Mouse (Mus musculus): ENCODE data around the gene Xrcc5.

Xrcc5 gene

DNA sequence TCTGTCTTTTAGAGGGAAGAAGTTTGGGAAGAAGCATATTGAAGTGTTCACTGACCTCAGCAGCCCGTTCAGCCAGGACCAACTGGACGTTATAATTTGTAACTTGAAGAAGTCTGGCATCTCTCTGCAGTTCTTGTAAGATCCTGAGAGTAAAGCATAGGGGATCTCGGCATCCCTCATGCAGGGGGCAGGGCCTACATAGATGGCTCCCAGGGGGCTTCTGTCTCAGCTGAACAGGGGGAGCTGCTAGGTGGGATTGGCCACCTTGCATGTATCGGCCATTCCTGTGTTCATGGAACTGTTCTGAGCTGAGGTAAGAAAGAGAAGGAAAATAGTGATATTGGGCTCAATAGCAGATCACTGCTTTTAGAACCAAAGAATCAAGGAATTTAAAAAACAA lies 8.2 kb downstream of the Xrcc5 start:
- no peak for DNase-seq (ENCODE audit: low read depth, low spot score)

DNA sequence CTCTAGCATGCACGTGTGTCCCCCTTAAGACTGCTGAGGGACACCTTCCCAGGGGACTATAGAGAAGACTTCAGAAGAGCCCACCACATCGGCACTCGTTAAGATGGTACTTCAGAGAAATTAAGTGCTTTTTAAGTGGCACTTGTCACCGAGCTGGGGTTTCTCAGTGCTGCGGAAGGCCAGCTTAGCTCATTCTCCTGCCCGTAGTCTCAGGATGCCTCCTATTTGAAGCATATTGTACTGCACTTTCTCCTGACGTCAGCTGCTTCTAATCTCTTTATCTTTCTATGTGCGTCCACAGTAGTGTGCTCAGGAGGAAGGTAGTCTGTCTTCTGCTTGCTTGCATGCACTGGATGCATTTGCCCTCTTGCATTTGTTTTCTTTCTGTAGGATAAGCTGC lies 9.2 kb downstream of the Xrcc5 start:
- DNase-seq (ENCODE audit: low read depth, low spot score) = no peak

DNA sequence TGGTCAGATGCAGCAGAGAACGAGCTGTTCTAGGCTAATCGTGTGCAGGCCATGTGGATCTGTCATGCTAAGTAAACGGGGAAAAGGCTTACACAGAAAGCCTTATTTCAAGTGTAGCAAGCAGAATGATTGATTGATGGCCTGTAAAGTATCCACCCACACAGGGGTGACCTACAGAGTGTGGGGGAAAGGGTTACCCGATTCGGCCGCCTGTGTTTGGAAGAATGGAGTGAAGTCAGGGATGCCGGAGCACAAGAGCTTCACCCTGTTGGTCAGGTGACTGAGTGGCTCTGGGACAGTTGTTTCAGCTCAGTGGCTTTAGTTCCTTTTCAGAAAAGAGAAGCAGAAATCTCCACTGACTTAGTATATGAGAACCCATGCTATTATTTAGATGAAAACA lies 9.7 kb downstream of the Xrcc5 start:
- DNase-seq (ENCODE audit: low read depth, low spot score) = no peak

DNA sequence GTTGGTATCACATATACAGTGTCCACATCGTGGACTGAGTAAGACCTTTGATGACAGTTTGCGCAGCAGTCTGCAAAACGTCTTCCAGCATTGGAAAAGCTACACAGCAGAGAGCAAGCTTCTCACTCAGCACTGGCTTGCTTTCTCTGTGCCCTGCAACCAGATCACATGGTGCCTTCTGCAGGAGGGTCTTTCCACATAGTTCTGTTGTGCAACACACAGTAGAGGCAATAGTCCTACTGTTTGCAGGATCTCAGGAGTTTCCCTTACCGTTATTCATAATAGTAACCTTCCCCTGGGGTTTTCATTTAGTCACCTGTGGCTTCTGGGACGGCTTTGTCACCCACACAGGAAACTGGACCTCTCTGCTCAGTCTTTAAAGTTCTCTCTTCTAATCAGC lies 13.5 kb downstream of the Xrcc5 start:
- no peak for DNase-seq (ENCODE audit: low read depth, low spot score)

DNA sequence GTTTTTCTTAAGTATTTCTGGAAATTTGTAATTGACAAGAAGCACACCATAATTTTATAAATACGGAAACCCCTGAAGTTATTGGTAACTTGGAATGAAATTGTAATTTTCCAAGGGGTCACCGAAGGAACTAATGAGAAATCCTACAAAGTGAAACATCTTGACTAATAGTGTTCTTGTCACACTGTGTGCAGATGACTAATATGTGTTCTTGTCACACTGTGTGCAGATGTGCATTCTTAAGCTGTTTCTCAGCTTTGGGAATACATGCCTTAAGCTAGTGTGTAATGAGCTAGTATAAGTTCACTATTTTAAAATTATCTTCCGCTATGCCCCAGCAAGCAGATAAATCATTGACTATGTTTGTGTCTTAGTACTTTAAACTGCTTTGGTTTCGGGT lies 16.0 kb downstream of the Xrcc5 start:
- no peak for DNase-seq (ENCODE audit: low read depth, low spot score)

DNA sequence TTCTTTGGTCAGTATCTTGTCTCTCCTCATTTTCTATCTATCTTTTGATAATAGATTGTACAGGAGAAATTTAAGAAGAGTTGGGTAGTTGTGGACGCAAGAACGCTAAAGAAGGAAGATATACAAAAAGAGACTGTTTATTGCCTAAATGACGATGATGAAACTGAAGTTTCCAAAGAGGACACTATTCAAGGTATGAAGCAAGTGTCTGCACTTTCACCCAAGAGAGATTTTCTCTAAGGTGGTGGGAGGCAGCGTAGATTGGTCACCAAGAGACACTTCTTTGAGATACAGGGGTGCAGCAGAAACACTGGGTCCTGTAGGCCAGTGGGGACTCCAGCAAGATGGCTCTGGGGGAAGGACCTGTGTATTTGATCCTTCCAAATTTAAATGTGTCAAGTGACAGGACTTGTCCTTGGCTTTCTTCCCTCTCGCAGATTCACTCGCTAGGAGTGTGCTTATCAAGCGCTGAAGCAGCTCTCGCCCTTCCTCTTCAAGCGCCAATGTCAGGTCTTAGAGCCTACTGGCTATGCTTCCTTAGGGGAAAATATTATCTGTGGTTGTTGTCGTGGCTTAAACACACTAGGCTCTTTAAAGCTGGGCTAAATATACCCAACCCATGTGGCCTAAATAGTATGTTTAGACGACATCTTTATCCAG lies 19.1 kb downstream of the Xrcc5 start:
- DNase-seq (ENCODE audit: low read depth, low spot score) = no peak

DNA sequence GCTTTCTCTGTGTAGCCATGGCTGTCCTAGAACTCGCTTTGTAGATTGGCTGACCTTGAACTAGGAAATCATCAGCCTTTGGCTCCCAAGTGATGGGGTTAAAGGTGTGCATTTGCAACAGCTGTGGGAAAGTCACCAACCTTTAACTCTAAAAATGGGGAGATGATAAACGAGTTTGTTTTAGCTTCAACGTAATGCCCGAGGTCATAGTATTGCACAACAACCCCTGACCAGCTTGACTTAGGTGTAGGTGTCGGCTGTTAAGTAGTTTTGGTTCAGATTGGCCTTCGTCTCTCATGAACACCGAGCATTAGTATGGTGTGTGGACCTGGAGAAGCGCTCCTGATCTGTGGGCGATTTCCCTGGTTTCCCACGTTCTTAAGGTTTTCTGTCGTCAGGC lies 27.6 kb downstream of the Xrcc5 start:
- no peak for DNase-seq (ENCODE audit: low read depth, low spot score)

DNA sequence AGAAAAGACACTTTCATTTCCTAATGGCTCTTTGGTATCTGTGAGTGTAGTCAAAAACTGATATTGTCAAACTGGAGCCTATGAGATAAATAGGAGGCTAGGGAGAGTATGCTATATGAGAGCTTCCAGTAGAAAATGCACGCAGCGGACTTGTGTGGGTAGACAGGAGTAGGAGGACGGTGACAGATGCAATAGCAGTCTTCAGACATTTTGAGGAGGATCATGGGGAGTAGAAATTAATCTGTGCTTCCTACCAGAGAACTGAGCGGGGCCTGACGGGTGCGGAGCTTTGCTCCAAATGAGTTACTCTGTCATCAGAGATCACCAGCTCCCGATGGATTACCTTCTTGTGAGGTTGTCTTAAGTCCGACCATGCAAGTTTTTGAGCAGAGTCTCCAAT lies 29.6 kb downstream of the Xrcc5 start:
- no peak for DNase-seq (ENCODE audit: low read depth, low spot score)

DNA sequence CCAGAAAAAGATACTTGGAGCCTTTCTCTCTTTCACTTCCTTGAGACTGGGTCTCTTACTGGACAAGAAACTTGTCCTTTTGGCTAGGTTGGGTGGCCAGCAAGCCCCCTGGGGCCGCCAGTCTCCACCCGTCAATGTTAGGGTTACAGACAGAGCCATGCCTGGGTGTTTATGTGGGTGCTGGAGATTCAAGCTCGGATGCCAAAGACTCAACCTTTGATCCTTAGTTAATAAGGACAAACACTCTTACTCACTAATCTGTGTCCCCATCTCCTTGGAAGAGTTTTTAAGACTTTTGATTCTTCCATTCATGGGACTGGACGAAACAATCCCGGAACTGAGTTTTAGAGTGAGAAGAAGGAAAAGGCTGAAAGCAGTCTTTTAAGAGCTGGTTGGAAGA lies 31.1 kb downstream of the Xrcc5 start:
- no peak for DNase-seq (ENCODE audit: low read depth, low spot score)

DNA sequence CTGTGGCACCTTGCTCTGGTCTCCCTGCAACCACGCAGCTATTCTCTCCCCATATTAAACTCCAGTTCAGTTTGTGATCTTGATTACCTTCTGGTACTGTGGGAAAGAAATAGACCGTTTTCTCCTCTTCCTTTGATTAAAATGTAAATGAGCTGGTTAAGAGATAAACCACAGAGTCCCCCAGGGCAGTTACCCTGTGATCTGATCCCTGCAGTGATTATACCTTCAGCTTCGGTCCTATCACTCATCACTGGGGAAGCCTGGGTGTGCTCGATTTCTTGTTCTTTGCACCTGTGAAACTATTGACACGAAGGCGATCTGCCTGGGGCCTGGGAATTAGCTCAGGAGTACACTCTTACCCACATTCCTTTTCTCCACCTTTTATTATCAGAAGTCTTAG lies 40.7 kb downstream of the Xrcc5 start:
- DNase-seq (ENCODE audit: low read depth, low spot score) = no peak

DNA sequence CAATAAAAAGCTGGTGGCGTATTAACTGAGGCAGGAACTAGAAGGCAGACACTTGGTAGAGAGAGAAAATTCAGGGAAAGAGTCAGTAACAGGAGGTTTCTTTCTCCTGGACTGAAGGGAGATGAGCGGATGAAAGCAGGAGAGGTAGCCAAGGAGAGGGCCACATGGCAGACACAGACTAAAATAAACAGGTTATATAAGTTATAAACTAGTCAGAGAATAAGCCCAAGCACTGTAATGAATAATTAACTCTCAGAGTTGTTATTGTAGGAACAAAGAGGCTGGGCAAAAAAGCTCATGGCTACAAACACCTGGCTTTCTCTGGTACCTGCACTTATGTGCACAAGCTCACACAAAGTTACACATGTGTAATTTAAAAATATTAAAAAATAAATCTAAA lies 47.6 kb downstream of the Xrcc5 start:
- DNase-seq (ENCODE audit: low read depth, low spot score) = no peak

DNA sequence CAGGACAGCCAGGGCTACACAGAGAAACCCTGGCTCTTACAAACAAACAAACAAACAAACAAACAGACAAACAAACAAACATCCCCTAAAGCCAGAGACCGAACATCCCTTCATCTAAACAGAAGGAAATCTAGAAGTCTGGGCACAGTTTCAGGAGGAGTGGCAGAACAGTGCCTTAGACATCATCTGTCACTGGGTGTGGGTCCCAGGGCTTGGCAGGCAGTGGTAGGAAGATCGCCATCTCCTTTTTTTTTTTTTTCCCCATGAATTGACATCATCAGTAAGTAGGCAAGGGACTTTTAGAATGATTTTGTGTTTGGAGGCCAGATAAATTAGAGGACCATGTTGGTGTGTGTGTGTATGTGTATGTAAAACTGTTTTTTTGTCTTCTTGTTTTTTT lies 51.0 kb downstream of the Xrcc5 start:
- no peak for DNase-seq (ENCODE audit: low read depth, low spot score)

DNA sequence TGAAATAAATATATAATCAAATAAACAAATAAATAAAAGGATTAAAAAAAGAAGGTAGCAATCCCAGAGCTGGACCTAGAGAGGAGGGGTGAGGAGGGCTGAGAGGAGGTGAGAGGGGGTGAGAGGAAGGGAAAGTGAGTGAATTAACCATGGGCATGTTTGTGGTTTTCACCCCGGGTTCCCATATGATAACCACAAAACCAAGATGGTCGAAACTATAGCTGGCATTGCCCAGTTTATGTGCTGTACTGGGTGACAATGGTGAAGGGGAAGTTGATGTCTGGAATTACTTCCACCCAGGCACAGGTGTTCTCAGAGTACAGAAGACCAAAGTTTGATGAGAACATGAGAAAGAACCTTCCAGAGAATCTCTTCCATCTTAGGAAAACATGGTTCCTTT lies 52.2 kb downstream of the Xrcc5 start:
- DNase-seq (ENCODE audit: low read depth, low spot score) = no peak

DNA sequence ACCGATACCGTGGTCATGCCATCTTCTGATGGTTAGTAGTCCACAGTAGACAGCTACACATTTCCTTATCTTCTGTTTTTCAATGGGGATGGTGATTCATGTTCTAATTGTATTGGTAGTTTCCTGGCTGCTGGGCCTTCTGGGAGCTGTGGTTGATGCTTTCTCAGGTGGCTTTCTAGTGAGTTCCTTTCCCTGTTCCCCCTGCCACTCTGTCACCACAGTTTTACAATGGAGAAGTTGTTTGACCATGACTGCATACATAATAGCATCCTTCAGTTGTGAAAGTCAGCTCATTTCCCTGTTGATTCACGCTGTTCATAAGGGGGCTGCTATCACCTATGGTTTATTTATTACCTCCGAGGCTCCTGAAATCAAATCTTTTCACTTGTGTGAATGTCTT lies 53.6 kb downstream of the Xrcc5 start:
- DNase-seq (ENCODE audit: low read depth, low spot score) = no peak

DNA sequence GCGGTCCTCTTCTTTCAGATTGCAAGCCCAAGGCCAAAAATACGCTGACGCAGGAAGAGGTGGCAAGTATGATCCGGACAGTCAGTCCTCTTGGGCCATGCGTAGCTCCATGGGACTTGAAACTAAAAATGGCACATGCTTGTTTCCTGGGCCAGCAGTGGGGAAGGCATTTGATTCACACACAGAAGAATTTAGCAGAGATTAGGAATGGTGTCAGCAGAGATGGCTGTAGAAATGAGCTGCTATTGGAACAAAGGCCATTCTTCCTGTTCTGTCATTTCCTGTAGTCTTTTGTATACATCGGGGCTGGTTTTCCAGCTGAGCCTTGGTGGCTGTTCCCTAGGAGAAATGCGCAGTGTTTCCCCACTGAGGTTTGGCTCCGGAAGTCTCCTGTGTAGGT lies 57.4 kb downstream of the Xrcc5 start:
- peak; percentile 44 for DNase-seq (ENCODE audit: low read depth, low spot score)

DNA sequence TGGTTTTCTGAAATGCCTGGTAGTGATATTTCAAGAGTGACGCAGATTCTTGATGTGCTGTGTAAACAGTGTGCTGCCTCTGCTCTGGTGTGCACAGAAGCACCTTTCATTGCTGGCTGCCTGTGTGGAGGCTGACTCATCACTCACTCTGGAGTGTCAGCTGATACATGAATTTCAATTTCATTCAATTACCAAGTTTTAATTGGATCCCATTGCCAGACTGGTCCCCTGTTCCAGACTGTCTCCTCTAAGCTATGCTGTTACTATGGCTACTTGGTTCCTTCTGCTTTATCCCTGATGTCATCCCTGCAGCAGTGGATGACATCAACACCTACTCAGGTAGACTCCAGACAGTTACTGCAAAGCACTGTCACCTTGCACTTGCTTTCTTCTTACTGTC lies 65.3 kb downstream of the Xrcc5 start:
- no peak for DNase-seq (ENCODE audit: low read depth, low spot score)

DNA sequence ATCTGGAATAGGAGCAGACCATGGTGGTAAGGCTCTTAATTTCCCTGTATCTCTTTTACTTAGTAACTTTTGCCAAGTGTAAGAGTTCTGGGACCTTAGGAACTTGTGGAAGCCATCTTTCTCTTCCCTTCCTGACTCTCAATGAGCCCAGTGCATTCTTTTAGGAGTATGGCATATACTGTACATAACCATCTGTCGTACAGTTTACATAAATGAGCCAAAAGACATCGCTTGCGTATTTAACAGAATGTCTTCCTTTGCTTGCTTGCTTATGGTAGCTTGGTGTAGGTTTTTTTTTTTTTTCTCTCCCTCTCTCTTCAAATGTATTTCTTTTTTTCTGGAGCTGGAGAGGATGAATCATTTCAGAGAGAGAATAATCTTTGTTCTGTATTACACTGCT lies 65.7 kb downstream of the Xrcc5 start:
- no peak for DNase-seq (ENCODE audit: low read depth, low spot score)

DNA sequence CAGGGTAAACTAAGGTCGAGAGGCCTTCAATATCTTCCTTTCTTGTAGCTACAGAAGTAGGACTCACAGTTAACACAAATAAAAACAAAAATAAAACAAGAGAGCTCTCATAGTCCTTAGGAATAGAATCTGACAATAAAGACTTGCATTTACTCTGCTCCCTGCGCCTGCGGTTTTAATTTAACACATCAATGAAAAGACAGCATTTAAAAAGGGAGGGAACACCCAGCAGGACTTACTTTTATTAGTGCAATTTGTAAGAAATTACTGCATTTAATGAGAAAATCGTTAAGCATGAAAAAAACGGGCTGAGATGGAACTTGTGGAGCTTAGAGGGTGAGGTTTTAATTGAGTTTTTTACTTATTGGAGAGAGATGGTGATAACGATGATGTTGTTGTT lies 66.4 kb downstream of the Xrcc5 start:
- DNase-seq (ENCODE audit: low read depth, low spot score) = no peak

DNA sequence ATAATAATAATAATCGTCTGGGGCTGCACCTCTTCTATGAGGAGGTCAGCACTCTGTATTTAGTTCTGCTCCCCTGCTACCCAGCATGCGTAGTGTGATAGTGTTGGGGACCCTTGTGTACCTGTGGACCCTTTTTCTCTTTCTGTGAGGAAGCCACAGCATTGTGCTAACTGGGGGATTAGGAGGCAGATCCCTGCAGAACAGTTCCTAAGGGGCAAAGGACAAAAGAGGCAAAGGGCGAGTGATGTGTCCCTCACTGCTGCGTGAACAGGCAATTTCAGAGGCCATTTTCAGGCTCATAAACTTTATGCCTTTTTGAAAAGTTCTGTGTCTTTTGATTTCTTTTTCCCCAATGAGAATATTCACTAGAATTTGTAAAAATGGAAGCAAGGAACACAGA lies 66.8 kb downstream of the Xrcc5 start:
- DNase-seq (ENCODE audit: low read depth, low spot score) = no peak

DNA sequence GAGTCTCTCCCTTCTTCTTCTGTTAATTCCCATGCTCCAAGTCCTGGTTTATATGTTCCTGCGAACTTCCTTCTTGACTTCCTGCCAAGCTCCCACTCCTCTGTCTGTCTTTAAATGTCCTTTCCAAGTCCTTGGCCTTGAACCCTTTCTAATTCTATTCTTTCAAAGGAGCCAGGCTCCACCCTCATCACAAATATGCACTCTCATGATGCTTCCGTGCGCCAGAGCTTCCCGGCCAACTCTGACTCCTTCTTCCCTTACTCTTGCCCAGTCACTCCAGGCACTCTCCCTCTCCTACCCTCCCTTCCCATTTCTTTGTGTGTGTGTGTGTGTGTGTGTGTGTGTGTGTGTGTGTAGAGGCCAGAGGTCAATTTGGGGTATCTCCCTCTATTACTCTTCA lies 70.9 kb downstream of the Xrcc5 start:
- DNase-seq (ENCODE audit: low read depth, low spot score) = peak; percentile 88

DNA sequence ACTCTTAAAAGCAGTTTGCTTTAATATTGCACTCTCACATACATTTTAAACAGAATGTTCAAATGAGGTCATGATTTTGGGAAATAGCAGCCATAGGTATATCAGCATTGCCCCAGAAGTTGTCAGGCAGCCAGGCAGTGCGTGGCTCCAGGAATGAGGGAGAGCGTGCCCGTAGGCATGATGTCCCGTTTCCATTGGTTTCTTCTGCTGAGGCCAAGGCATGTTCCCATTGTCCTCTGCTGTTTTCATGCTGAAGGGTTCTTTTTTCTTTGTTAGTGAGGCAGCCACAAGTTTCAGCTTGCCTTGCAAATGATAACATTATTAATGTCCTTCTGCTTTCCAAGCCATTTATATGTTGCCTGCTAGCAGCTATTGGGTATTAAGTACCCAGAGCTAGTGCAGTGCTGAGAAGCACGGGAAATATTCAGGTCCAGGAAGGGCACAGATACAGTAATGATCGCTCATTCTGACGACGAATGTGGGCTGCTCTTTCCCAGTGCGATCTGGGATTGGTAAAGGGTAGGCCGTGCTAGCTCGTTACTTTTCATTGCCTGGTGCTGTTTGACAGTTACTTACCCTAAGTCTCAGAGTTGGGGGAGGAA lies 72.6 kb downstream of the Xrcc5 start:
- DNase-seq (ENCODE audit: low read depth, low spot score) = no peak

DNA sequence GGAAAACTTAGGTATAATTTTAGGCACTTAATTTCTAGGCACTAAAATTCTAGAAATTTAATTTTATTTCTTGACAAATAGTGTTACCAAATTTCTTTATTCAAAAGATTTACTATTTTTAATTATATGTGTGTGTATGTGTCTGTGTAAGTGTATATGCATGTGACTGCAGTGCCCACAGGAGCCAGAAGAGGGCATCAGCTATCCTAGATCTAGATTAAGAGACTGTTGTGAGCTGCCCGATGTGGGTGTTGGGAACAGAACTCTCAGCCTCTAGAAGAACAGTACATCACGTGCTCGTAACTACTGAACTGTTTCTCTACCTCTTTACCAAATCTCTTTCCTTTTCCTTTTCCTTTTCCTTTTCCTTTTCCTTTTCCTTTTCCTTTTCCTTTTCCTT lies 73.3 kb downstream of the Xrcc5 start:
- peak; percentile 57 for DNase-seq (ENCODE audit: low read depth, low spot score)

DNA sequence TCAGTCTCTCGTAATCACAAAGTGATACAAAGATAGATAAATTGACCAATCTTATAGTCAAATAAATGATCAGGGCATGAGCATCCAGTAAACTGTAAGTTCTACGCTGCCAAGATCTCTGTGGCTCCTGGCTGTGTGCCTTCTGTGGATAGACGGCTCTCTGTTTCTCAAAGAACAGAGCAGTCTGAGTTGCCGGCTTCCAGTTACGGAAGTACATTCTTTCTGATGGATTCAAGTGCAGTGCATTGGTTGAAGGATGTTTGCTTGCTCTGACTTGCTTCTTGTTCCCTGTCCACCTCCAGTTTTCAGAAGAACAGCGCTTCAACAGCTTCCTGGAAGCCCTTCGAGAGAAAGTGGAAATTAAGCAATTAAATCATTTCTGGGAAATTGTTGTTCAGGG lies 75.8 kb downstream of the Xrcc5 start:
- no peak for DNase-seq (ENCODE audit: low read depth, low spot score)

DNA sequence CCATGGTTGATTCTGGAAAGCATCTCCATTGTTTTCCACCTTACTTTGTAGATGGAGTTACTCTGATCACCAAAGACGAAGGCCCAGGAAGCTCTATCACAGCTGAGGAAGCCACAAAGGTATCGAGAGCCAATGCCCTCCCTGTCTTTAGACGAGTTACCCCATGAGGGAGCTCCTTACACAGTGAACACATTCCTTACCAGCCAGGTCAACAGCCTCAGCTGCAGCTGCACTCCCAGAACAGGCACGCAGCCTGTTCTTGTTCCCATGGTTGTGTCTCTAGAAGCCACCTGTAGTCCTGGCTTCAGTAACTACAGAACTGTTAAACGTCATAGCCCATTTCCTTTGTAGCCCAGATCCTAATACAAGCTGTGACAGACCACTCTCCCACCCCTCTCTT lies 76.4 kb downstream of the Xrcc5 start:
- peak; percentile 39 for DNase-seq (ENCODE audit: low read depth, low spot score)
